Mouse (Mus musculus): ENCODE results near the gene Rabep2.

- no peak for TF ChIP-seq POLR2A (IDR thresholded peaks at IDR 0.05; ENCODE audit: extremely low read depth, insufficient read depth, low read length)
- TF ChIP-seq CTCF (IDR thresholded peaks at IDR 0.05; ENCODE audit: extremely low read depth, insufficient read depth, low read length) = no peak
Observed at GRCm38 (mm10) chr7:126450641-126451040, 22.1 kb downstream of the Rabep2 start.

Measured in cortical plate, adult 2 months (tissue).